Mouse (Mus musculus): Measurements from ENCODE around the gene Lrrc74a.

DNA sequence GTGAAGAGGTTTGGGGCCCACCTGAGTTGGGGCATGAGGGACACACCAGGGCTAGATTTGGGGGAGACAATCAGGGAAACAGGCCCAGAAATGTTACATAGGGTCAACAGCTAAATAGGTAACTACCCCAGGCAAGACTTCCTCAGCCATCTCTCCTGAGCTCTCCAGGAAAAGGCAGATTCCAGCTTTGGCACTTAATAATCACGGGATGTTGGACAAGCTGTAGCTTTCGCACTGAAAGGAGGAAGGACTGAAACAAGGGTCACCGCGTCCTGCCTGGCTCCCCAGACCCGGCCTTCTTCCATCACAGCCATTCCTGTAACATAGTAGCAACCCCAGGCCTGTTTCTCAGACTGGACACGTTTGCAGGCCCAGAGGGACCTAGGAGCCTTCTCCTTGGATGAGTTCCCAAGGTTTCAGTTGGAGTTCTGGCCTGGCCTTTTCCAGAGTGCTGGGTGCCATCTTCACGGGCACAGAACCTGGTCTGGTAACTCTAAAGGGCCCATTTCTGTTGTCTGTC lies 42.2 kb downstream of the Lrrc74a start:
- TF ChIP-seq CTCF (IDR thresholded peaks at IDR 0.05; ENCODE audit: control insufficient read depth, insufficient read depth, insufficient replicate concordance, low read depth, low read length) = no peak
- no peak for TF ChIP-seq POLR2A (IDR thresholded peaks at IDR 0.05; ENCODE audit: control insufficient read depth, low read depth, low read length)
